12 mouse cellular contexts compared by ENCODE assay signal in genomic region chr11:86892996-86893670, GRCm38 (mm10).
A peak's percentile ranks its signal among the peaks of the same experiment; 100 is the strongest.
DNase-seq lines count a peak whose midpoint lies in the region; ATAC-seq and TF ChIP-seq lines count a peak whose summit lies in the region.
"Had no signal": no experiment of that assay in that cellular context is flagged by ENCODE, and none has a peak within 500 bp of the region (broad histone marks: within the 10 kb centered on the region; RNA-seq: fewer than 3 reads in every experiment).

No protein-coding gene starts in this region.

- H3K27me3 ChIP-seq in kidney, postnatal 0 days (ENCODE audit: insufficient read depth, low read length): no peaks in the 10 kb centered on the region
- H3K27me3 ChIP-seq in embryonic facial prominence, embryonic 10.5 days (replicated peaks; ENCODE audit: low read depth, poor library complexity, severe bottlenecking): peaks cover 8% of the 10 kb centered on the region

- no peak overlapping the region for H3K9ac ChIP-seq in kidney, postnatal 0 days (ENCODE audit: low read depth, low read length)

- no peak for DNase-seq in frontal cortex, postnatal 14 days (ENCODE audit: low spot score in 2 of 2)
- DNase-seq in kidney, postnatal 0 days (ENCODE audit: low spot score): no peak
- no peak for DNase-seq in kidney, adult 8-10 months
- peak; percentile 67 to 80 for DNase-seq in thymus, postnatal 10 days (ENCODE audit: low spot score in 2 of 2)
- no peak for DNase-seq in embryonic facial prominence, embryonic 10.5 days (ENCODE audit: low spot score)
- DNase-seq in cerebellum, postnatal 10 days: no peak
- DNase-seq: cerebellum, postnatal 36 days; kidney, postnatal 25 days; retina, postnatal 1 day had no signal

- H3K9me3 ChIP-seq in kidney, postnatal 0 days (replicated peaks; ENCODE audit: low read length): no peaks in the 10 kb centered on the region
- no peaks in the 10 kb centered on the region; the same call in 1 of the 2 replicates for H3K9me3 ChIP-seq in embryonic facial prominence, embryonic 10.5 days
- H3K9me3 ChIP-seq: liver, embryonic 15.5 days had no signal

- 70% methylated on average over 15 of the region's 15 CpGs for WGBS in kidney, postnatal 0 days
- 75% methylated on average over 15 of the region's 15 CpGs for WGBS in bone marrow, adult 2 months
- WGBS in embryonic facial prominence, embryonic 10.5 days: 82% methylated on average over 15 of the region's 15 CpGs

- no peak overlapping the region for H3K4me2 ChIP-seq in kidney, postnatal 0 days (ENCODE audit: low read length)

- H3K4me3 ChIP-seq in kidney, postnatal 0 days (replicated peaks; ENCODE audit: low read depth, low read length): no peak overlapping the region
- H3K4me3 ChIP-seq in bone marrow, adult 2 months (replicated peaks; ENCODE audit: control insufficient read depth, low read depth, low read length): no peak overlapping the region
- H3K4me3 ChIP-seq in embryonic facial prominence, embryonic 10.5 days: no peak overlapping the region

- 0 out of 2 replicates have a peak overlapping the region, but pooled peaks have one; percentile 19 for H3K27ac ChIP-seq in kidney, postnatal 0 days
- H3K27ac ChIP-seq in bone marrow, adult 2 months (ENCODE audit: control insufficient read depth, insufficient read depth, low read depth, low read length, poor library complexity): peak overlapping the region; percentile 35
- H3K27ac ChIP-seq in embryonic facial prominence, embryonic 10.5 days (replicated peaks): no peak overlapping the region
- H3K27ac ChIP-seq: liver, embryonic 15.5 days had no signal

- ATAC-seq in frontal cortex, adult (ENCODE audit: low TSS enrichment): peak; percentile 47; the same call in 1 of the 2 replicates
- no peak for ATAC-seq in kidney, postnatal 0 days (replicated peaks; ENCODE audit: low FRiP score, low read depth)

- no peak for TF ChIP-seq CTCF in kidney, postnatal 0 days (IDR thresholded peaks at IDR 0.05; ENCODE audit: low read depth)
- TF ChIP-seq CTCF in bone marrow, adult 2 months (IDR thresholded peaks at IDR 0.05; ENCODE audit: control insufficient read depth, insufficient read depth, low read length): no peak

- peaks cover 4% of the 10 kb centered on the region; the same call in 1 of the 2 replicates for H3K4me1 ChIP-seq in kidney, postnatal 0 days (replicated peaks; ENCODE audit: insufficient read depth, low read length)
- peaks cover 1% of the 10 kb centered on the region for H3K4me1 ChIP-seq in bone marrow, adult 2 months (ENCODE audit: control insufficient read depth, insufficient read depth, low read length)
- H3K4me1 ChIP-seq in embryonic facial prominence, embryonic 10.5 days: peaks cover 41% of the 10 kb centered on the region

- no peaks in the 10 kb centered on the region for H3K36me3 ChIP-seq in kidney, postnatal 0 days (ENCODE audit: insufficient read depth, low read length)
- H3K36me3 ChIP-seq in embryonic facial prominence, embryonic 10.5 days (replicated peaks): no peaks in the 10 kb centered on the region
- H3K36me3 ChIP-seq: liver, embryonic 15.5 days had no signal

- no peak for TF ChIP-seq POLR2A in bone marrow, adult 2 months (IDR thresholded peaks at IDR 0.05; ENCODE audit: borderline replicate concordance, control insufficient read depth, low read depth, low read length)

Comparison
In these comparisons a context has a peak if more than half of its experiments do, and no peak if none do; other contexts are left out.
1. DNase-seq: peak in thymus, postnatal 10 days (2 of 2); none in frontal cortex, postnatal 14 days (0 of 2), kidney, postnatal 0 days (single experiment), kidney, adult 8-10 months (0 of 2), embryonic facial prominence, embryonic 10.5 days (single experiment) and cerebellum, postnatal 10 days (0 of 2).